Mouse (Mus musculus): ENCODE data around the gene Fam171a1.

Fam171a1 gene

DNA sequence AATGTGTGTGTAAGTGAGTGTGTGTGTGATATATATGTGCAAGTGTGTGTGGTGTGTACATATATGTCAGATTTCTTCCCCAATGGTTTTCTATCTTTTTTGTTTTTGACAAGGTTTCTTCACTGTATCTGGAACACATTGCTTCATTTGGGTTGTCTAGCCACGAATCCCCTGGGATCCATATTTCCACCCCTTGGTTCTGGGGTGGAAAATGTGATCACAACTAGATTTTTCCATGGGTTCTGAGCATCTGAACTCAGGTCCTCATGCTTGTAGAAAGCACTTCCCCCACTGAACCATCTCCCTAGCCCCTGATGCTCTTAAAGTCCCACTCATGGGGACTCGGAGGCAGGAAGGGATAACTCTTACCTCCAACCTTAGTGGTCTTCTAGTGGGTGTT, 159.3 kb downstream of the Fam171a1 start:
- no peak for DNase-seq (ENCODE audit: low read depth, low spot score)

DNA sequence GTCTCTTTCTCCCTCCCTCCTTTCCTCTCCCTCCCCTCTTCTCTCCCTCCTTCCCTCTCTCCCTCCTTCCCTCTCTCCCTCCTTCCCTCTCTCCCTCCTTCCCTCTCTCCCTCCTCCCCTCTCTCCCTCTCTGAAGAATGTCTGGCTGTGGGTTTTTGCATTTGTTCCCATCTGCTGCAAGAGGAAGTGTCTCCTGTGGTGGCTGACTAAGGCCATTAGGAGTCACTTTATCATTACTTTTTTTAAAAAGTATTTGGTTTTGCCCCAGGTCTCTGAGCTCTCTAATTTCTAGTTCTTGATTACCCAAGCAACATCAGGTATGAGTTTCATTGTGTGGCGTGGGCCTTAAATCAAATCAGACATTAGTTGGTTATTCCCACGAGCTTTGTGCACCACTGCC, 162.1 kb downstream of the Fam171a1 start:
- DNase-seq (ENCODE audit: low read depth, low spot score): no peak

All from mesoderm, embryonic 11.5 days (tissue).